Mouse (Mus musculus): ENCODE measurements at regions not wholly inside any gene's neighbourhood (a gene's known extent, or its start where the extent isn't known, plus 50 kb on each side); places are given as distances from the start of the nearest gene placed in this dataset.

- Histone ChIP-seq H3K36me3 (replicated peaks) (no peaks in the 10 kb centered on the region), H3K27ac (no peak overlapping the region), H3K4me1 (no peaks in the 10 kb centered on the region), H3K9me3 (no peaks in the 10 kb centered on the region), H3K27me3 (ENCODE audit: poor library complexity, severe bottlenecking) (no peaks in the 10 kb centered on the region), H3K4me3 (no peak overlapping the region)
- DNase-seq (ENCODE audit: extremely low spot score, low spot score): no peak
- WGBS: 85% methylated on average over 4 of the region's 4 CpGs
Observed at GRCm38 (mm10) chr1:158052644-158053043, 303.5 kb downstream of the Brinp2 start.

GRCm38 (mm10) chr1:158054961-158055360, 301.2 kb downstream of the Brinp2 start:
- H3K27ac ChIP-seq: no peak overlapping the region
- H3K4me3 ChIP-seq: no peak overlapping the region
- H3K36me3 ChIP-seq (replicated peaks): no peaks in the 10 kb centered on the region
- no peak for DNase-seq (ENCODE audit: extremely low spot score, low spot score)
- no peaks in the 10 kb centered on the region for H3K4me1 ChIP-seq
- H3K27me3 ChIP-seq (ENCODE audit: poor library complexity, severe bottlenecking): no peaks in the 10 kb centered on the region
- WGBS: 88% methylated on average over 11 of the region's 11 CpGs
- no peaks in the 10 kb centered on the region for H3K9me3 ChIP-seq

GRCm38 (mm10) chr1:158056994-158057630, 299.0 kb downstream of the Brinp2 start:
- Histone ChIP-seq H3K4me3 (no peak overlapping the region), H3K9me3 (no peaks in the 10 kb centered on the region), H3K27me3 (ENCODE audit: poor library complexity, severe bottlenecking) (no peaks in the 10 kb centered on the region), H3K36me3 (replicated peaks) (no peaks in the 10 kb centered on the region), H3K27ac (no peak overlapping the region), H3K4me1 (no peaks in the 10 kb centered on the region)
- WGBS: 74% methylated on average over 3 of the region's 3 CpGs
- no peak for DNase-seq (ENCODE audit: extremely low spot score, low spot score)

- no peaks in the 10 kb centered on the region for H3K9me3 ChIP-seq
- H3K4me3 ChIP-seq: no peak overlapping the region
- H3K36me3 ChIP-seq (replicated peaks): no peaks in the 10 kb centered on the region
- no peaks in the 10 kb centered on the region for H3K27me3 ChIP-seq (ENCODE audit: poor library complexity, severe bottlenecking)
- DNase-seq (ENCODE audit: extremely low spot score, low spot score): no peak
- H3K4me1 ChIP-seq: no peaks in the 10 kb centered on the region
- H3K27ac ChIP-seq: no peak overlapping the region
Observed at GRCm38 (mm10) chr1:158057789-158058188, 298.3 kb downstream of the Brinp2 start.

- no peak overlapping the region for H3K4me3 ChIP-seq
- no peaks in the 10 kb centered on the region for H3K36me3 ChIP-seq (replicated peaks)
- H3K27ac ChIP-seq: no peak overlapping the region
- H3K9me3 ChIP-seq: no peaks in the 10 kb centered on the region
- 87% methylated on average over 6 of the region's 6 CpGs for WGBS
- DNase-seq (ENCODE audit: extremely low spot score, low spot score): no peak
- H3K27me3 ChIP-seq (ENCODE audit: poor library complexity, severe bottlenecking): no peaks in the 10 kb centered on the region
- H3K4me1 ChIP-seq: no peaks in the 10 kb centered on the region
Observed at GRCm38 (mm10) chr1:158061995-158062394, 294.1 kb downstream of the Brinp2 start.

- Histone ChIP-seq H3K4me1 (peaks cover 5% of the 10 kb centered on the region; the same call in 1 of the 2 replicates), H3K4me3 (no peak overlapping the region), H3K36me3 (replicated peaks) (no peaks in the 10 kb centered on the region), H3K9me3 (no peaks in the 10 kb centered on the region), H3K27ac (no peak overlapping the region), H3K27me3 (ENCODE audit: poor library complexity, severe bottlenecking) (no peaks in the 10 kb centered on the region)
- WGBS: 82% methylated on average over 1 of the region's 1 CpGs
- no peak for DNase-seq (ENCODE audit: extremely low spot score, low spot score)
Observed at GRCm38 (mm10) chr1:158082181-158082580, 273.9 kb downstream of the Brinp2 start.

- WGBS: 86% methylated on average over 3 of the region's 3 CpGs
- Histone ChIP-seq H3K4me3 (no peak overlapping the region), H3K27me3 (ENCODE audit: poor library complexity, severe bottlenecking) (no peaks in the 10 kb centered on the region), H3K27ac (no peak overlapping the region), H3K36me3 (replicated peaks) (no peaks in the 10 kb centered on the region), H3K4me1 (peaks cover 21% of the 10 kb centered on the region), H3K9me3 (no peaks in the 10 kb centered on the region)
- DNase-seq (ENCODE audit: extremely low spot score, low spot score): no peak
Observed at GRCm38 (mm10) chr1:158085856-158086255, 270.3 kb downstream of the Brinp2 start.

GRCm38 (mm10) chr1:158097500-158097899, 258.6 kb downstream of the Brinp2 start:
- no peaks in the 10 kb centered on the region for H3K36me3 ChIP-seq (replicated peaks)
- no peak overlapping the region for H3K27ac ChIP-seq
- no peak for DNase-seq (ENCODE audit: extremely low spot score, low spot score)
- H3K27me3 ChIP-seq (ENCODE audit: poor library complexity, severe bottlenecking): no peaks in the 10 kb centered on the region
- no peak overlapping the region for H3K4me3 ChIP-seq
- H3K9me3 ChIP-seq: no peaks in the 10 kb centered on the region
- 89% methylated on average over 4 of the region's 4 CpGs for WGBS
- H3K4me1 ChIP-seq: no peaks in the 10 kb centered on the region

GRCm38 (mm10) chr1:158119708-158120107, 236.4 kb downstream of the Brinp2 start:
- Histone ChIP-seq H3K4me3 (no peak overlapping the region), H3K9me3 (no peaks in the 10 kb centered on the region), H3K27me3 (ENCODE audit: poor library complexity, severe bottlenecking) (no peaks in the 10 kb centered on the region), H3K4me1 (no peaks in the 10 kb centered on the region), H3K27ac (no peak overlapping the region), H3K36me3 (replicated peaks) (no peaks in the 10 kb centered on the region)
- 91% methylated on average over 2 of the region's 2 CpGs for WGBS
- no peak for DNase-seq (ENCODE audit: extremely low spot score, low spot score)

GRCm38 (mm10) chr1:158124902-158125301, 231.2 kb downstream of the Brinp2 start:
- Histone ChIP-seq H3K27ac (no peak overlapping the region), H3K9me3 (no peaks in the 10 kb centered on the region), H3K4me3 (no peak overlapping the region), H3K27me3 (ENCODE audit: poor library complexity, severe bottlenecking) (no peaks in the 10 kb centered on the region), H3K36me3 (replicated peaks) (no peaks in the 10 kb centered on the region), H3K4me1 (no peaks in the 10 kb centered on the region)
- WGBS: 83% methylated on average over 3 of the region's 3 CpGs
- DNase-seq (ENCODE audit: extremely low spot score, low spot score): no peak

GRCm38 (mm10) chr1:158126272-158126671, 229.9 kb downstream of the Brinp2 start:
- H3K4me3 ChIP-seq: no peak overlapping the region
- H3K36me3 ChIP-seq (replicated peaks): no peaks in the 10 kb centered on the region
- H3K27ac ChIP-seq: no peak overlapping the region
- no peaks in the 10 kb centered on the region for H3K9me3 ChIP-seq
- no peak for DNase-seq (ENCODE audit: extremely low spot score, low spot score)
- H3K4me1 ChIP-seq: no peaks in the 10 kb centered on the region
- WGBS: 89% methylated on average over 2 of the region's 2 CpGs
- no peaks in the 10 kb centered on the region for H3K27me3 ChIP-seq (ENCODE audit: poor library complexity, severe bottlenecking)

- Histone ChIP-seq H3K4me1 (no peaks in the 10 kb centered on the region), H3K27me3 (ENCODE audit: poor library complexity, severe bottlenecking) (no peaks in the 10 kb centered on the region), H3K27ac (no peak overlapping the region), H3K36me3 (replicated peaks) (no peaks in the 10 kb centered on the region), H3K4me3 (no peak overlapping the region), H3K9me3 (no peaks in the 10 kb centered on the region)
- WGBS: 81% methylated on average over 3 of the region's 3 CpGs
- DNase-seq (ENCODE audit: extremely low spot score, low spot score): no peak
Observed at GRCm38 (mm10) chr1:158129243-158129770, 226.8 kb downstream of the Brinp2 start.

GRCm38 (mm10) chr1:158147525-158147924, 208.6 kb downstream of the Brinp2 start:
- H3K27me3 ChIP-seq (ENCODE audit: poor library complexity, severe bottlenecking): no peaks in the 10 kb centered on the region; the same call in 1 of the 2 replicates
- H3K36me3 ChIP-seq (replicated peaks): no peaks in the 10 kb centered on the region

More at GRCm38 (mm10) chr1:158147525-158147924, 208.6 kb downstream of the Brinp2 start:
- H3K9me3 ChIP-seq: no peaks in the 10 kb centered on the region
- 5% methylated on average over 3 of the region's 3 CpGs for WGBS
- H3K27ac ChIP-seq: no peak overlapping the region
- peaks cover 16% of the 10 kb centered on the region for H3K4me1 ChIP-seq
- no peak for DNase-seq (ENCODE audit: extremely low spot score, low spot score)
- H3K4me3 ChIP-seq: no peak overlapping the region
